Mouse (Mus musculus) megakaryocyte progenitor cell, adult 5-6 weeks (primary cell): ENCODE measurements at regions not wholly inside any gene's neighbourhood (a gene's known extent, or its start where the extent isn't known, plus 50 kb on each side); places are given as distances from the start of the nearest gene placed in this dataset.
"Not testable (repeated sequence)": the region's sequence is repeated elsewhere in the genome, so short reads cannot be mapped to it uniquely, and the experiment has no call there.

Source experiments
- ATAC-seq: replicated peaks from 2 replicates; pipeline ENCODE4 v1.8.0; 2016; ENCODE audit warnings: mild to moderate bottlenecking, moderate TSS enrichment, inconsistent platforms; ENCODE audit not compliant: poor library complexity

DNA sequence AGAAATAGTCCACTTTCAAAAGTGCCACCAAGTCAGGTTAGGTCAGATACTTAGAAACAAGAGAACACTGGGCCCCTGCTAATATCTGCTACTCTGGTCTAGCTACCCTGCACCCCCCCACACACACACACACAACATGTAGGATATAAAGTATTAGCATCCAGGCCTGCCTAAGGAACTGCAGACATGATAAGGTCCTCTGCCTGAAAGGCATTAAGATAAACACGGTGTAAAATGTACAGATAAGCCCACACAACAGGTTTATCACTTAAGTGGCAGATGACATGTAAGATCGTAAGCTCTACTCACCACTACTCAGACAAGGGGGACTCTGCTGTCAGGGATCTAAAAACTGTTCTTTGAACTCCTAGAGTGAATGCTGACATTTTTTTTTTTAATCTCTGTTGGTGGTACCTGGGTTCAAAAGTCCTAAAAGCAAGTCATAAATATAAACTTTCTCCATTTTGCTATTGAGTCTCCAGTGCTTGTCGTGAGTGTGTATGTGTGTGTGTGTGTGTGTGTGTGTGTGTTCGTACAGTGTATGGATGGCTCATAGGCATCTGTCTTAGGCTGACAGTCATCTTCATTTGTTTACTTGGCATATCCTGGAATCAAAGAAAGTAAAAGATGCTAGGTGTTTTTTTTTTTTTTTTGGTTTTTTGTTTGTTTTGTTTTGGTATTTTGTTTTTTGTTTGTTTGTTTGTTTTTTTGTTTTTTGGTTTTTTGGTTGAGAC, 52.2 kb downstream of the Gm9817 start:
- ATAC-seq = peak; percentile 88

DNA sequence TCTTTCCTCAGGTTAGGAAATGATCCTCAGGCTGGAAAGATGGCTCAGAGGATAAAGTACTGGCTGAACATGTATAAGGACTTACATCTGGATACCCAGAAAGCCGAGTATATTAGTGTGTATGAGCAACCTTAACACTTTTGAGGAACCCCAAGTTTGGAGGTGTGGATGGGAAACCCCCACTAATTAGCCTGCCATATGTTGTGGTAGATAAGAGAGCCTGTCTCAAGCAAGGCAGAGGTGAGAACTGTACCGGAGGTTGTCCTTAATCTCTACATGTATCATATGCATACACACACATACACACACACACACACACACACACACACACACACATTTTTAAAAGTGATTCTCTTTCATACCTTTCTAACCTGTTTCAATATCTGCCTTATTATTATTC, 62.1 kb downstream of the Gm9817 start:
- ATAC-seq = peak; percentile 65

DNA sequence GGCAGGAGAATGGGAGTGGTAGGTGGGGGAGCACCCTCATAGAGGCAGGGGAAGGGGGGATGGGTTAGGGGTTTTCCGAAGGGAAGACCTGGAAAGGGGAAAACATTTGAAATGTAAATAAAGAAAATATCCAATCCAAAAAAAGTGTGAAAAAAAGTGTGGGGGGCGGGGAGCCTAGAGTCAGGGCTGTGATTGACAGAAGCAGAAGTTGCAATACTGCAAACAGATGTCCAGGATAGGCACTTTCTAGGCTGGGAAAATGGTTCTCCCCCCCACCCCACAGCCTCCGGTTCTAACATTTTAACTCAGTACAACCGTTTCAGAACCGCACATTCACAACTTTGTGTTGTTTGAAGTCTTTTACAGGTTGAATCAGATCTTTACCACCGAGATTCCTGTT, 66.6 kb downstream of the Gm9817 start:
- ATAC-seq = peak; percentile 50; the same call in 1 of the 2 replicates

DNA sequence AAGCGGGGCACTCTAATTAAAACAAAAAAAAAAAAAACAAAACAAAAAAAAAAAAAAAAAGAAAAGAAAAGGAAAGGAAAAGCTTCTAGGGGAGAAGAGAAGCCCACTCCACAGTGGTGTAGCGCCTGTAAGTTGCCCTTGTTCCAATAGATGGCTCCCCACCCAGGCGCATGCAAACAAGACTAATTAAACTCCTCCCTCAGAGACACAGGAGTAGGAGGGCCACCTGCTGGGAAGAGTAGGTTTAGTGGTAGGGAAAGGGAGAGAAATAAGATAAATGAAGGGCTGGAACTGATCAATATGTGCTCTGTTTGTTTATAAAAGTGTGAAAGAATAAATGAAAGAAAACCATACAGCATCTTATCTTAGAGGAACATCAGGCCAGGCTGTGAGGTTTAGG, 77.7 kb downstream of the Gm9817 start:
- peak; percentile 75 for ATAC-seq

DNA sequence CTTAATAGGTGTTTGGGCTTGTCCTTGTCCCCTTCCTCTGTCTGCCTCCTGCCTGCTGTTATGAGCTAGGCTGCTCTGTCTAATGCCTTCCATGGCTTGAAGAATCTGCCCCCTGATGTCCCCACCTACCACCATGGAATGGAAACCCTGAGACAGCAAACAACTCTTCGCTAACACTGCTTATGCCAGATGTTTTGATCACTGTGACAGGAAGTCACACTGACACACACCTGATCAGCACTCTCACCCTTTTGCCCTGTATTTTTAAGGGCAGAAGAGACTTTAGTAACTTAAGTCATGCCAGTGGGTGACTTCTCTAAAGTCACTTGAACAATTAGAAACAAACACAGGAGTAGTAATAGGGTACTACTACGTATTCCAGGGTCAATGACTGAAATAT, 78.5 kb downstream of the Gm9817 start:
- ATAC-seq = no peak

DNA sequence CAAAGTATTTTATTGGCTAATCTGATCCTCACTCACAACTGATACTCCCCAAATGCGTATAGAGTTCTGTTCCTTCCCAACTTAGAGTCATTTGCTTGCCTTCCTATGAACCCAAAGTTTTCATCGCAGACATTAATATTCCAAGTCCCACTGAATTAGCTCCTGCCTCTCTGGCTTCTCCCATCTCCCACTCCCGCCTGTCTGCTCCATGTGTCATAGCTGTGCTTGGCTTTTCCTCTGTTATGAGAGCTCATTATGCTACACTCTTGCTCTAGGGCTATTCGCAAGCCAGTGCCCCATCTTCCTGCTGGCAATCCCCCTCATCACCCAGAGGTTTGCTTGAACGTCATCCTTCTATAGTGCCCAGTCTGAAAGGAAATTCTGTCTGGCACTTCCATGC, 81.8 kb downstream of the Gm9817 start:
- ATAC-seq = no peak

DNA sequence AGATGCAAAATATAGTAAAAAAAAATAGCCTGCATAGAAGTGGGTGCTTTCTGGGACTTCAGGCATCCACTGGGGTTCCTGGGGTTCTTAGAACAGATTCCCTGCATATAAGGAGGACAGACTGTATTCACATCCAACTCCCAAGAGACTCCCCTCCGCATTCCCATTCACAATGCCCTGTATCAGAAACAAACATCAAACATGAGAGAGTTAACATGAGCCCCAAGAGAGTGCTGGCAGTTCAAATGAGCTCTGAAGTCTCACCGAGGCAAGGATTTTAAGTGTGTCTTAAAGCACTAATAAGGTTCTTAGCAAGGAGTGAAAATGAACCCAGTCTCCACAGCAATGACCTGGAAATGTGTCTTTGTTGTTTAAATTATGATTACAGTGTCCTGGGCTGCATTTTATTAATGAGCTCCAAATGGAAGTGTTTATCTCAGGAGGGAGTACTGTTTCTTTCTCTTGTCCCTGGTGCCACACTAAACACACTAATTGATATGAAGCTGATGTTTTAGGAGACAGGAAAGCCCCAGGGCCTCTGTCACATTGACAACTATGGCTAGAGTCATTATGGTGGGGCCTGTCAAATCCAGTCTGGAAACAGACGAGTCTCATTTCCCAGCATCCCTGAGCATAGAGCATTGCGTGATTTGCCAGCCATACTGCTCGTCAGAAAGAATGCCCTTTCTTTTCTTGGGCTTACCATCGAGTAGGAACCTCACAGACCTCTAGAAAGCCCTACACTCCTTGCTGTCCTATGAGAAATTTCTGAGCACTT, 85.7 kb downstream of the Gm9817 start:
- no peak for ATAC-seq

DNA sequence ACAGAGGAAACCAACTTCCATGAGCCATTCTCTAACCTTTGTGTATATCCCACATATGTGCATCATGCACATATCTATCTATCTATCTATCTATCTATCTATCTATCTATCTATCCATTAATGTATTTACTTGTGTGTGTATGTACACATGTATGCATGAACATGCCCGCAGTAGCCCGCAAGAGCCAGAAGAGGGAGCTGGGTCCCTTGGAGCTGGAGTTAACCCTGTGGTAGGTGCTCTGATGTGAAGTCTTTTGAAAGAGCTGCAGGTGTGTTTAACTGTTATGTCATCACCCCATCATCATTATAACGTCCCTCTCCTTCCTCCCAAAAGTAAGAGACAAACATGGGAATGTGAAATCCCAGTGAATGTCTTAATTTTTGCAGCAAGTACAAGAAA, 86.7 kb downstream of the Gm9817 start:
- ATAC-seq = no peak

DNA sequence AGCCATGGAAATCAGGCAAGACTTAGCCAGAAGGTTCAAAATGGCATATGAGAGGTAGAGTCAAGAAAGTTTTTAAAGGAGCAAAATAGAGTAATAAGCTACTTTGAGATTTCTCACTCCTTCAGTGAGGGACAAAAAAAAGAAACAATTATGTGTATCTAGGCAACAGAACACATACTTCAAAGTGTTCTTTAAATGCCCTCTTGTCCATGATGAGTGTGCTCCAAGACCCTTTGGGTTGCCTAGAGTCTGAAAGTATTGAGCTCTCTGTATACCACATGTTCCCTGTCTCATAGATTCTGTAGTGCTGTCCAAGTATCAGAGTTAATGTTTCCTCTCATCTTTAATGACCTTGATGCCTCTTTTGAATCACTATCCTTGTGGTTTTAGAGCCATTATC, 91.2 kb downstream of the Gm9817 start:
- no peak for ATAC-seq

DNA sequence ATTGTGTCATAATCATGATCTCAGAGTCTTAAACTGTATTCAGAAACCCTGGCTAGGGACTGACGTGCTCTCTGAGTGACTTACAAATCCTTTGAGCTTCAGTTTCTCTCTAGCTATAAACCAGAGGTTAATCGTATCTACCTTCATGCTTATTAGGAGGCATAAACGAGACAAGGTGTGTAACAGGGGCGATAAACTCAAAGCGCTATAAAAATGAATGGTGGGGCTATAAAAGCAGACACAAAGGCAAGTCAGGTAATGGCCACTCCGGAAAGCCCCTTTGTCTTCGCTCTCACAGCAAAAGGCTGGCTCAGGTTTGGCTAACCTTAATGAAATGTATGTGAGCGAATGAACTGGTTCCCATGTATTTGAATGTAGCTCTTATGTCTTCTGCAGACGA, 94.6 kb downstream of the Gm9817 start:
- no peak for ATAC-seq

DNA sequence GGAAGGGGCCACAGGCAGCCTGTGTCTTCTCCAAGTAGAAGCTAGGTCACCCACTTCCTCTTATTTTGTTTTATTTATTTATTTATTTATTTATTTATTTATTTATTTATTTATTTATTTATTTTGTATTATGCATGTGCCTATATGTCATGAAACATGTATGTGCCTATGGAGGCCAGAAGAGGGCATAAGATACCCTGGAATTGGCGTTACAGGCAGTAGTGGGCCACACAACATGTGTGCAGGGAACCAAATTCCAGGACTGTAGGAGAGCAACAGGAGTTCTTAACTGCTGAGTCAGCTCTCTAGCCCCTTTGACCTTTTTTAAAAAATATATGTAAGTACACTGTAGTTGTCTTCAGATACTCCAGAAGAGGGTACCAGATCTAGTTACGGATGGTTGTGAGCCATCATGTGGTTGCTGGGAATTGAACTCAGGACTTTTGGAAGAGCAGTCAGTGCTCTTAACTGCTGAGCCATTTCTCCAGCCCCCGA, 97.3 kb downstream of the Gm9817 start:
- ATAC-seq = not testable (repeated sequence)

DNA sequence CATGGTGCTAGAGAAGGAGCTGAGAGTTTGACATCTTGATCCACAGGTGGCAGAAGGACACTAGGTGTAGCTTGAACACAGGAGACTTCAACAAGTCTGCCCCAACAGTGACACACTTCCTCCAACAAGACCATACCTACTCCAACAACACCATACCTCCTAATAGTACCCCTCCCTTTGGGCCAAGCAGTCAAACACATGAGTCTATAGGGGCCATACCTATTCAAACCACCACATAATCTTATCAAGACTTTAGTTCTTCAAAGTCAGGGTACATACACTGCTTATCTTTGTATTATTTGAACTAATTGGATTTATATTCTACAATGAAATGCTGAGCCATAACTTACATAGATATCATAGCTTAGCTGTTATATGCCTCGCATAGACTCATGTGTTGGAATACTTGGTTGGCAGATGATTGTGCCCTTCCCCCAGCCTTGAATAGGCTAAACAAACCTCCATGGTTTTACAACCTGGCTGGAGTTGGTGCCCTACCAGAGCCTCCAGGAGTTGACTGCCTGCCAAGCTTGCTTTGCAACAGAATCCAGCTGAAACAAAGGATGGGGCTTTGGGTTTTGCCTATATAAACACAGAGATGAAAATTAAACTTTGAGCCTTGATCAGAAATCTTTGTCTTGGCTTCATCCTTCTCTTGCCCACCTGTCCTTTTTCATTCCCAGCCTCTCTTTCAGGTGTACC, 103.2 kb downstream of the Gm9817 start:
- no peak for ATAC-seq

DNA sequence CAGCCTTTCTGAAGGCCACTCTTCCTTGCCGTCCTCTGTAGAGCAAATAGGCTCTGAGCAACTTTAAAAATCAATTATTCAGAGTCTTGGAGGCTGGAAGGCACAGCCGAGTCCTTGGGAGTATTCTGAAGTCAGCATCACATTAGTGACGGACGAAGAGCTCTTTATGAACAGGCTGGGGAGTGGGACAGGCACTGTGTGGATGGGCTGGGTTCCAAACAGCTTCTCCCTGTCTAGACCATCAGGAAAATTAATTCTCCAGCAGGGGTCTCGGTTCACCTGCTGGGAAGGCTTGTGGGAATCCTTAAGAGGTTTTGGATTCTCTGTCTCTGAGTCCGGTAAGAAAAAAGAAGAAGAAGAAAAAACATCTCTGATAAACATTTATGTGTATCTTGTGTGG, 110.9 kb downstream of the Gm9817 start:
- ATAC-seq = no peak

DNA sequence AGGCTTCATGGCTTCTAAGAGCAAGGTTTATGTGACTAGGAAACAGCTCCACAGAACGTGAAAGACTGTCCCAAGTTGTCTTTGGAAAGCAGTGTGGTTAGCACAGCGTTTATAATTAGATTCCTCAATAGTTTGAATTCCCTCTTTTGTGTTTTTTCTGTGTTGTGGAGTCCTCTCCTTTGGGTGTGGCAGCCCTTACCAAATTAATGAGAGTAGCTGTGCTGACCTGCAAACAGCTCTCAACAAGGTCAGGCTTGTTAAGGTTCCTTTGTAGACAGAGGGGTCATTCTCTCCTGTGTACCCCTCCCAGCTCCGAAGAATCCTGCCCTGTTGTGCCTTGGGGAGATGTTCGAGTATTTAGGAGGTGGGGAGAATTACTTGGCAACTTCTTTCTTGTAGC, 111.7 kb downstream of the Gm9817 start:
- no peak for ATAC-seq

DNA sequence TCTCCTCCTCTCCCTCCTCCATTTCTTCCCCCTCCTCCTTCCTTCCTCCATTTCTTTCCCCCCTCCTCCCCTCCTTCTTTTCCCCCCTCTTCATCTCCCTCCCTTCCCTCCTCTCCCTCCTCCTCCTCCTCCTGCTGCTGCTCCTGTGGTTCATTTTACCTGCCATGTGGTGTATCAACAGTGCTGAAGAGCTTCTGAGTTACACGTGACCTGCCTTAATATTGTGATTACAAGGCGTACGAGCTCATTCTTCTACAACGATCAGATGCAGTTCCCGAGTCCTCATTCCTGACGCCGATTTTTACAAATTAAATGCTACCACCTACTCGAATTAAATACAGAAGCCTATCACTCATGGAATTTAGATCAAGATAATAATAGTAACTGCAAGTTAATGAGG, 113.6 kb downstream of the Gm9817 start:
- no peak for ATAC-seq

DNA sequence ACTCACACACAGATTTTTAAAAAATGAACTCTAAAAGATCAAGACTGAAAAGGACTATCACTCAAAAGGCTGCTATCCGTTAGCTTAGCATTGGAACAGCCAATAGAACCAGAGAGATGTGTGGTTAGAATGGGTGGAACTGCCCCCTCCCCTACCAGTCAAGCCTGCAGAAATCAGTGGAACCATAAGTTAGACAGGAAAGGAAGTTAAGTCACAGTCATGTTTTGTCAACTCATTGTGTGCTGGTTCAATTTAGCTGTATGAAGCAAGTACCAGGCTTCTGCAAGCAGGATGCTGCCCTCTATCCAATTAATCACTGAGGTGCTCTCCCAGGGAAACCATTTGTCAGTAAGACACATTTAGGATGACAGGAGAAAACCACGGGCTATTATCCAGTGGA, 117.1 kb downstream of the Gm9817 start:
- ATAC-seq = peak; percentile 80

DNA sequence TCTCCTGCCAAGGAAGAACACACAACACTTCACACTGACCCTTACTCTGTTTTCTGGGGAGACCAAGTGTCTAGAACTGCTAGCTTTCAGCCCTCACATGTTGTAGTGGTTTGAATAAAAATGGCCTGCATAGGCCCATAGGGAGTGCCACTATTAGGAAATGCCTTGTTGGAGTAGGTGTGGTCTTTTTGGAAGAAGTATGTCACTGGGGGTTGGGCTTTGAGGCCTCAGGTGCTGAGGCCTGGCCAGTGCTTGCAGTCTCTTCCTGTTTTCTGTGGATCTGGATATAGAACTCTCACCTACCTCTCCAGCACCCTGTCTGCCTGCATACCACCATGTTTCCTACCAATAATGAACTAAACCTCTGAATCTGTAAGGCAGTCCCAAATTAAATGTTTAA, 117.9 kb downstream of the Gm9817 start:
- ATAC-seq = no peak

DNA sequence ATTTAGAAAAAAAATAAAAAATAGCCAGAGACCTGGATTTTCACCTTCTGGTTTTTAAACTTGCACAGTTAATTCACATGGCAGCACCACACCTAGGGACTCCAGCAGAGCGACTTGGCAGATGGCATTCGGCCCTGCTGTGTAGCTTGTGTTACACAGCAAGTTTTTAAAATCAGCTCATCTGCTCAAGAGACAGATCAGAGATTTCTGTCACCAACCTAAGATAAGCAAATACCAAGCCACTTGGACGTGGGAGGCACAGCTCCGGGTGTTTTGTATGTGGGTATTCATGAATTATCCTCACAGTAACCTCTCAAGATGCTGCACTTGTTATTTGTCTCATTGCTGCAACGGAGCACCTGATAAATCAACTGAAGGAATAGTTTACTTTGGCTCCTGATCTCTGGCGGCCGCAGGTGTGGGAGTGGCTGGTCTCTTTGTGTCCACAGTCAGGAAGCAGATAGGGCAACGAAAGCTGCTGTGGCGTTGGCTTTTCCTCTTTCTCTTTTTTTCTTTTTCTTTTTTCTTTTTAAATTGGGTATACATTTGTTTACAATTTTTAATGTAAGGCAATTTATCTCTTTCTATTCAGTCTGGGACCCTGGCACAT, 122.1 kb downstream of the Gm9817 start:
- ATAC-seq = no peak

DNA sequence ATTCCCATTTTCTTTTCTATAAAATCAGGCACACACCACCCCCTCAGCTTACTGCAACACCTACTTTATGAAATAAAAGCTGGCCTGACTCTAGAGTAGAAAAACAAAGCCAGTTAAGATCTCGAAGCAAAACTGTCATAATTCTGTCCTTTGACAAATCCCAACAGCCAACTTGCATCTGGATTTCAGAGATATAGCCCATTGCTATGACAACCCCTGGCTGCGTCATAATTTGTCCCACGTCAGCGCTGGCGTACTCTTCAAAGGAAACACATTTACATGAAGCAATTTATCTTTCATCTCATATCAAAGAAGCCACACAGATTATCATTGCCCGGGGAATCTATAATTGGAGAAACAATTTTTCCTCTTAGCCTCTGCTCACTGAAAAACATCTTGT, 126.4 kb downstream of the Gm9817 start:
- ATAC-seq = 0 out of 2 replicates have a peak, but pooled peaks have one; percentile 31

DNA sequence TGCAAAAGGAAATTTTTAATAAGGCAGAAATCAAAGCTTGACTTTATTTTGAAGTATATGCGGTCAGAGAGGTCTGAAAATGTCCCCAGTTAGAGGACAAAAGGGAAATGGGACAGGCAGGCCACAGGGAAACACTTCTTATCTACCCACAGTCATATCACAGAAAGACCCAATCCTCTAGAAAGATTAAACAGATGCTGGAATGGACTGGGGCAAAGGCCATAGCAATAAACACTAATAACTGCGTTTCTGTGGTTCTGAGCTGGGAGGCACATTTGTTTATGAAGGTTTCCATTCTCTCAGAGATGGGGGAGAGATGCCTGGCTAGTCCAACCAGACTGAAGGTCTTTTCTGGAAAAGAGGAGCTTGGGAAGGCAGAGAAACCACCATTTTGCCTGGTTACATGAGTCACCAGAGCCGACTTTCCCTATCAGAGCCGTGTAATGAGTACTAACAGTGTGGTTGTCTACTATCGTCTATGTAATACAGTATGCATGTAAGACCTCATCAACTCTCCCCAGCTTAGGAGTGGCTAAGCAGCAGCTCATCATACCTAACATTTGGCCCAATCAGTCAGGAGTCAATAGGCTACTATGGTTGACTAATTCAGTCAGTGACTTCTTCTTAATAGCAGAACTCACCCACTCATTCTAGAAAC, 130.2 kb downstream of the Gm9817 start:
- ATAC-seq = no peak

DNA sequence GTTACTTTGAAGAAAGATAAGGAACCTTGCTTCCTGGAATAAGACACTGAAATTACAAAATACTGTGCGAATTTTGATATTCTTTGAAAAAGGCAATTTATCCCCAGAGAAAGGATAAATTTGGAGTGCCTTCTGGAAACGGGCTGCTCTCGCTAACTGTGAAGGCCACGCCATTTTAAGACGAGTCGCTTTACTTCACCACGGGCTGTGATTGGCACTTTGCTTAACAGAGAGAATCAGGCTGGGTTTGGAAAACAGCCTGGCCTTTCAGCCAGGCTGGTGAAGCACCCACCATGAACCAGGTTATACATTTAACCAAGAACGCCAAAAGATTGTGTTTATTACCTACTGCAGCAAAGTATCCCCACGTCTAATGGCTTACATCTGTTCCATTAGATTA, 132.7 kb downstream of the Gm9817 start:
- ATAC-seq = no peak
